Mouse (Mus musculus): ENCODE measurements around the gene Ercc2. TPM values are rescaled to one million over a fixed set of nuclear protein-coding genes. Genes with fewer than 3 reads are reported as not detected.
A peak's percentile ranks its signal among the peaks of the same experiment; 100 is the strongest.

Gene Ercc2
- polyA plus RNA-seq, 1 experiment from 2014 or later = 18.3 TPM

DNA sequence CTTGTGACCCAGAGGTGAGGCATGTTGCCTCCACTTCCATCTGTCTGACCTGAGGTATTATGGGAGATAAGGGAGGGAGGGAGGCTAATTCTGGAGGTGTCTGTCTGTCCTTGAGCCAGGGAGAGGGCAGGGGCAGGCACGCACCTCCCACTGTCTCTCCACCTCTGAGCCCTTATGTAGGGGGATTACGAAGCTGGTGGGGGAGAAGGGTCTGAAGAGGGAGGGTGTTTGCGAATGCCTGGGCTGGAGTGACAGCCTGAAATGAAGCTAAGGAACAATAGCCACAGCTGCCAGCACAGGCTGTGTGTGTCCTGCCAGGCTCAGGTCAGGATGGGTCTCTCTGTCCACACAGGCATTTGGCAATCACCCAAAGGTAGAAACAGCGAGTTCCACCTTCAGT, 19.5 kb upstream of the Ercc2 start:
- Histone ChIP-seq H3K4me3 (peak overlapping the region; percentile 71), H3K4me2 (replicated peaks) (peak overlapping the region; percentile 97), H3K36me3 (peaks cover 9% of the 10 kb centered on the region), H3K9ac (peak overlapping the region; percentile 25; the same call in 1 of the 2 replicates), H3K27me3 (peaks cover 10% of the 10 kb centered on the region), H3K9me3 (no peaks in the 10 kb centered on the region), H3K27ac (no peak overlapping the region), H3K4me1 (peaks cover 35% of the 10 kb centered on the region)
- 66% methylated on average over 4 of the region's 4 CpGs for WGBS
- ATAC-seq (ENCODE audit: low FRiP score, low read depth) = no peak

DNA sequence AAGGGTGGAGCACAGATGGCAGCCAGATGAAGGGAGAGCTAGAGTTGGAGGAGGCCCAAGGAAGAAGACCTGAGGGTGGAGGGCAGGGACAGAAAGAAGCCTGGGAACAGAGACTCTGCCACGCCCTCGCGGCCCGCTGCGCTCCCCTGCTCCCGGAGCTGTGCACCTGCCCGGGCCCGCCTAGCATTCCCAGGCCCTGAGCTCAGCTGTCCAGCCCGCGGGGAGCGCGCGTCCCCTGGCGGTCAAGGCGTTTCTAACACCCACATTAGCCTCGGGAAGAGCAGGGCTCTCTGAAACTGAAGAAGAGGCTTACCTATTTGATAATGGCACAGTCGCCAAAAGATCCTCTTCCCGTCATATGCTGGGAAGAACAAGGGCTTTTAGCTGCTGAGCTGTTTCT, 17.9 kb upstream of the Ercc2 start:
- Histone ChIP-seq H3K27ac (no peak overlapping the region), H3K9me3 (no peaks in the 10 kb centered on the region), H3K4me3 (0 out of 2 replicates have a peak overlapping the region, but pooled peaks have one; percentile 1), H3K9ac (no peak overlapping the region), H3K27me3 (peaks cover 16% of the 10 kb centered on the region), H3K4me2 (replicated peaks) (peak overlapping the region; percentile 9; the same call in 1 of the 2 replicates), H3K4me1 (peaks cover 24% of the 10 kb centered on the region), H3K36me3 (no peaks in the 10 kb centered on the region)
- 8% methylated on average over 18 of the region's 18 CpGs for WGBS
- ATAC-seq (ENCODE audit: low FRiP score, low read depth) = no peak

GRCm38 (mm10) chr7:19365376-19365775, 16.4 kb upstream of the Ercc2 start:
- H3K27me3 ChIP-seq = peaks cover 25% of the 10 kb centered on the region
- H3K4me3 ChIP-seq = no peak overlapping the region
- no peak overlapping the region for H3K4me2 ChIP-seq (replicated peaks)
- H3K9me3 ChIP-seq = no peaks in the 10 kb centered on the region
- peaks cover 24% of the 10 kb centered on the region for H3K4me1 ChIP-seq
- no peak overlapping the region for H3K9ac ChIP-seq
- no peaks in the 10 kb centered on the region for H3K36me3 ChIP-seq
- no peak for ATAC-seq (ENCODE audit: low FRiP score, low read depth)
- WGBS = 80% methylated on average over 4 of the region's 4 CpGs
- no peak overlapping the region for H3K27ac ChIP-seq

GRCm38 (mm10) chr7:19368380-19368779, 13.4 kb upstream of the Ercc2 start:
- no peak for ATAC-seq (ENCODE audit: low FRiP score, low read depth)
- WGBS = 16% methylated on average over 16 of the region's 16 CpGs
- Histone ChIP-seq H3K9me3 (no peaks in the 10 kb centered on the region), H3K36me3 (peaks cover 4% of the 10 kb centered on the region; the same call in 1 of the 2 replicates), H3K4me2 (replicated peaks) (no peak overlapping the region), H3K27me3 (peaks cover 15% of the 10 kb centered on the region), H3K4me1 (peaks cover 3% of the 10 kb centered on the region; the same call in 1 of the 2 replicates), H3K9ac (no peak overlapping the region), H3K4me3 (no peak overlapping the region), H3K27ac (0 out of 2 replicates have a peak overlapping the region, but pooled peaks have one; percentile 6)

- peak; percentile 64 for ATAC-seq (ENCODE audit: low FRiP score, low read depth)
- WGBS = 11% methylated on average over 46 of the region's 46 CpGs
- peak overlapping the region; percentile 81 for H3K4me2 ChIP-seq (replicated peaks)
Observed at GRCm38 (mm10) chr7:19369823-19370425, 11.9 kb upstream of the Ercc2 start.

GRCm38 (mm10) chr7:19373367-19373766, 8.4 kb upstream of the Ercc2 start:
- WGBS = 80% methylated on average over 2 of the region's 2 CpGs
- Histone ChIP-seq H3K4me3 (no peak overlapping the region), H3K36me3 (peaks cover 37% of the 10 kb centered on the region), H3K4me1 (peaks cover 3% of the 10 kb centered on the region; the same call in 1 of the 2 replicates), H3K4me2 (replicated peaks) (no peak overlapping the region), H3K9ac (no peak overlapping the region), H3K27me3 (peaks cover 14% of the 10 kb centered on the region), H3K9me3 (no peaks in the 10 kb centered on the region), H3K27ac (no peak overlapping the region)
- ATAC-seq (ENCODE audit: low FRiP score, low read depth) = no peak

More at GRCm38 (mm10) chr7:19369823-19370425, 11.9 kb upstream of the Ercc2 start:
- H3K9ac ChIP-seq = peak overlapping the region; percentile 62
- H3K27ac ChIP-seq = no peak overlapping the region
- H3K27me3 ChIP-seq = peaks cover 15% of the 10 kb centered on the region
- H3K36me3 ChIP-seq = peaks cover 12% of the 10 kb centered on the region; the same call in 1 of the 2 replicates
- H3K4me3 ChIP-seq = peak overlapping the region; percentile 42
- H3K4me1 ChIP-seq = peaks cover 3% of the 10 kb centered on the region; the same call in 1 of the 2 replicates
- no peaks in the 10 kb centered on the region for H3K9me3 ChIP-seq

- 73% methylated on average over 18 of the region's 18 CpGs for WGBS
- Histone ChIP-seq H3K9ac (no peak overlapping the region), H3K4me1 (no peaks in the 10 kb centered on the region), H3K9me3 (no peaks in the 10 kb centered on the region), H3K27me3 (no peaks in the 10 kb centered on the region), H3K4me3 (no peak overlapping the region), H3K27ac (no peak overlapping the region), H3K4me2 (replicated peaks) (no peak overlapping the region), H3K36me3 (peaks cover 37% of the 10 kb centered on the region)
- ATAC-seq (ENCODE audit: low FRiP score, low read depth) = no peak
Observed at GRCm38 (mm10) chr7:19375368-19375767, 6.4 kb upstream of the Ercc2 start.

GRCm38 (mm10) chr7:19376019-19376418, 5.8 kb upstream of the Ercc2 start:
- Histone ChIP-seq H3K4me3 (no peak overlapping the region), H3K27ac (no peak overlapping the region), H3K27me3 (no peaks in the 10 kb centered on the region), H3K4me1 (no peaks in the 10 kb centered on the region), H3K9ac (no peak overlapping the region), H3K9me3 (no peaks in the 10 kb centered on the region), H3K4me2 (replicated peaks) (no peak overlapping the region), H3K36me3 (peaks cover 37% of the 10 kb centered on the region)
- ATAC-seq (ENCODE audit: low FRiP score, low read depth) = no peak
- 83% methylated on average over 4 of the region's 4 CpGs for WGBS

GRCm38 (mm10) chr7:19378049-19378448, 3.8 kb upstream of the Ercc2 start:
- Histone ChIP-seq H3K9ac (no peak overlapping the region), H3K36me3 (peaks cover 37% of the 10 kb centered on the region), H3K27me3 (no peaks in the 10 kb centered on the region), H3K4me2 (replicated peaks) (no peak overlapping the region), H3K9me3 (no peaks in the 10 kb centered on the region), H3K27ac (no peak overlapping the region), H3K4me1 (peaks cover 7% of the 10 kb centered on the region), H3K4me3 (no peak overlapping the region)
- WGBS = 75% methylated on average over 8 of the region's 8 CpGs
- no peak for ATAC-seq (ENCODE audit: low FRiP score, low read depth)

DNA sequence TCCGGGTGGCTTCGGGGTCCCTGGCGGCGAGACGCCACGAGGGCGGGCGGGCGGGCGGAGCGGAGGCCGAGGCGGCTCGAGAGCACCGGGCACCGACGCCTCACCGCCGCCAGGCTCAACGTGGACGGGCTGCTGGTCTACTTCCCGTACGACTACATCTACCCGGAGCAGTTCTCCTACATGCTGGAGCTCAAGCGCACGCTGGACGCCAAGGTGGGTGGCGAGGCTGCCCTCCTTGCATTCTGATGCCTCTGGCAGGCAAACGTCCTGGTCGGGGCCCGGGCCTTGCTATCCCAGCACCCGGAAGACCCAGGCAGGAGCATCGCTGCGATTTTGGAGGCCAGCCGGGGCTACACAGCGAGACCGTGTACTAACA, 344 bp downstream of the Ercc2 start:
- WGBS = under 1% methylated on average over 35 of the region's 37 CpGs

GRCm38 (mm10) chr7:19383708-19384107, 1.9 kb downstream of the Ercc2 start:
- Histone ChIP-seq H3K27me3 (no peaks in the 10 kb centered on the region), H3K36me3 (peaks cover 53% of the 10 kb centered on the region), H3K4me1 (peaks cover 15% of the 10 kb centered on the region), H3K4me3 (no peak overlapping the region), H3K9ac (no peak overlapping the region), H3K27ac (no peak overlapping the region), H3K4me2 (replicated peaks) (peak overlapping the region; percentile 91; the same call in 1 of the 2 replicates), H3K9me3 (no peaks in the 10 kb centered on the region)
- 89% methylated on average over 9 of the region's 9 CpGs for WGBS
- ATAC-seq (ENCODE audit: low FRiP score, low read depth) = no peak

More for the DNA sequence above, 344 bp downstream of the Ercc2 start:
- peaks cover 50% of the 10 kb centered on the region for H3K36me3 ChIP-seq
- peaks cover 15% of the 10 kb centered on the region for H3K4me1 ChIP-seq
- H3K4me3 ChIP-seq = peak overlapping the region; percentile 95
- peak overlapping the region; percentile 91 for H3K4me2 ChIP-seq (replicated peaks)
- ATAC-seq (ENCODE audit: low FRiP score, low read depth) = peak; percentile 52; the same call in 1 of the 2 replicates
- H3K27me3 ChIP-seq = no peaks in the 10 kb centered on the region
- H3K9me3 ChIP-seq = no peaks in the 10 kb centered on the region
- no peak overlapping the region for H3K27ac ChIP-seq
- peak overlapping the region; percentile 88 for H3K9ac ChIP-seq

GRCm38 (mm10) chr7:19388699-19389413, 7.0 kb downstream of the Ercc2 start:
- ATAC-seq (ENCODE audit: low FRiP score, low read depth) = no peak
- H3K27ac ChIP-seq = no peak overlapping the region
- H3K36me3 ChIP-seq = peaks cover 98% of the 10 kb centered on the region
- 70% methylated on average over 10 of the region's 10 CpGs for WGBS
- no peak overlapping the region for H3K4me2 ChIP-seq (replicated peaks)
- H3K27me3 ChIP-seq = no peaks in the 10 kb centered on the region
- peaks cover under 1% of the 10 kb centered on the region; the same call in 1 of the 2 replicates for H3K4me1 ChIP-seq
- no peak overlapping the region for H3K4me3 ChIP-seq
- H3K9ac ChIP-seq = no peak overlapping the region
- no peaks in the 10 kb centered on the region for H3K9me3 ChIP-seq

Data from limb, embryonic 13.5 days (tissue).